Mouse (Mus musculus): ENCODE results near the gene Fut7. TPM values are rescaled to one million over a fixed set of nuclear protein-coding genes. Genes with fewer than 3 reads are reported as not detected.

Fut7 gene
- 0.38 and 0.46 TPM in 2 replicates for polyA plus RNA-seq (2012; rRNA removed)

GRCm38 (mm10) chr2:25422587-25423410 is at the start of gene Fut7:
Gene Fut7 (plus strand): TSS chr2:25423267.

GRCm38 (mm10) chr2:25395721-25396596 is 27.1 kb upstream of the Fut7 start, which contains the start of gene Entpd2:
Gene Entpd2 (plus strand): TSS chr2:25395874.

GRCm38 (mm10) chr2:25399051-25399450 is 24.0 kb upstream of the Fut7 start, which contains the start of gene Npdc1:
Gene Npdc1 (plus strand): TSS chr2:25399351.

GRCm38 (mm10) chr2:25428442-25429236 is 5.6 kb downstream of the Fut7 start, which contains the start of gene Abca2:
Gene Abca2 (plus strand): TSS chr2:25428703.

GRCm38 (mm10) chr2:25456205-25456953 is 33.3 kb downstream of the Fut7 start, which contains the start of gene Clic3:
Gene Clic3 (plus strand): TSS chr2:25456838.

GRCm38 (mm10) chr2:25460551-25461309 is 37.7 kb downstream of the Fut7 start, which contains the start of gene Paxx:
Gene Paxx (minus strand): TSS chr2:25461094.

GRCm38 (mm10) chr2:25469969-25470368 is 46.9 kb downstream of the Fut7 start, which contains the start of gene Ptgds:
Gene Ptgds (minus strand): TSS chr2:25470046.

Other genes with a start within 250 kb of the Fut7 start
- 16.0 and 20.1 TPM in 2 replicates for gene Nrarp, start 242.5 kb upstream of the Fut7 start, polyA plus RNA-seq (2012; rRNA removed)
- 91.7 and 92.6 TPM in 2 replicates for gene Tor4a, start 226.4 kb upstream of the Fut7 start, polyA plus RNA-seq (2012; rRNA removed)
- gene Nelfb, start 211.8 kb upstream of the Fut7 start, polyA plus RNA-seq (2012; rRNA removed) = 54.5 and 59.1 TPM in 2 replicates
- gene Stpg3, start 208.6 kb upstream of the Fut7 start, polyA plus RNA-seq (2012; rRNA removed) = not detected in 2 replicates
- 0.18 and 0.40 TPM in 2 replicates for gene Fam166a, start 204.5 kb upstream of the Fut7 start, polyA plus RNA-seq (2012; rRNA removed)
- 582 and 710 TPM in 2 replicates for gene Tubb4b, start 198.6 kb upstream of the Fut7 start, polyA plus RNA-seq (2012; rRNA removed)
- gene Slc34a3, start 188.9 kb upstream of the Fut7 start, polyA plus RNA-seq (2012; rRNA removed) = not detected in 2 replicates
- 0.10 TPM in 1 of 2 replicates, not detected in the other for gene Rnf224, start 186.5 kb upstream of the Fut7 start, polyA plus RNA-seq (2012; rRNA removed)
- 27.2 and 28.5 TPM in 2 replicates for gene Rnf208, start 181.0 kb upstream of the Fut7 start, polyA plus RNA-seq (2012; rRNA removed)
- 1.6 and 1.7 TPM in 2 replicates for gene Cysrt1, start 180.8 kb upstream of the Fut7 start, polyA plus RNA-seq (2012; rRNA removed)
- gene AL732309.1, start 176.4 kb upstream of the Fut7 start, polyA plus RNA-seq (2012; rRNA removed) = 31.6 and 35.4 TPM in 2 replicates
- gene Tmem203, start 167.8 kb upstream of the Fut7 start, polyA plus RNA-seq (2012; rRNA removed) = 85.0 and 109 TPM in 2 replicates
- 30.9 and 32.4 TPM in 2 replicates for gene Tprn, start 160.6 kb upstream of the Fut7 start, polyA plus RNA-seq (2012; rRNA removed)
- gene Ssna1, start 150.8 kb upstream of the Fut7 start, polyA plus RNA-seq (2012; rRNA removed) = 85.4 and 91.9 TPM in 2 replicates
- gene Anapc2, start 150.8 kb upstream of the Fut7 start, polyA plus RNA-seq (2012; rRNA removed) = 112 and 124 TPM in 2 replicates
- 0.51 and 0.55 TPM in 2 replicates for gene Tmem210, start 135.1 kb upstream of the Fut7 start, polyA plus RNA-seq (2012; rRNA removed)
- 37.9 and 39.1 TPM in 2 replicates for gene Lrrc26, start 133.4 kb upstream of the Fut7 start, polyA plus RNA-seq (2012; rRNA removed)
- gene Grin1, start 104.1 kb upstream of the Fut7 start, polyA plus RNA-seq (2012; rRNA removed) = 1.1 and 1.7 TPM in 2 replicates
- 9.7 and 12.0 TPM in 2 replicates for gene Man1b1, start 90.9 kb upstream of the Fut7 start, polyA plus RNA-seq (2012; rRNA removed)
- 50.5 and 59.0 TPM in 2 replicates for gene Dpp7, start 66.9 kb upstream of the Fut7 start, polyA plus RNA-seq (2012; rRNA removed)
- 59.3 and 63.2 TPM in 2 replicates for gene Uap1l1, start 57.6 kb upstream of the Fut7 start, polyA plus RNA-seq (2012; rRNA removed)
- gene Sapcd2, start 50.9 kb upstream of the Fut7 start, polyA plus RNA-seq (2012; rRNA removed) = 16.5 and 18.1 TPM in 2 replicates
- gene Entpd2, start 27.4 kb upstream of the Fut7 start, polyA plus RNA-seq (2012; rRNA removed) = 33.0 and 33.1 TPM in 2 replicates
- 300 and 413 TPM in 2 replicates for gene Npdc1, start 23.9 kb upstream of the Fut7 start, polyA plus RNA-seq (2012; rRNA removed)
- 54.2 and 56.6 TPM in 2 replicates for gene Abca2, start 5.4 kb downstream of the Fut7 start, polyA plus RNA-seq (2012; rRNA removed)
- 36.3 and 57.3 TPM in 2 replicates for gene Clic3, start 33.6 kb downstream of the Fut7 start, polyA plus RNA-seq (2012; rRNA removed)
- gene Paxx, start 37.8 kb downstream of the Fut7 start, polyA plus RNA-seq (2012; rRNA removed) = 87.0 and 99.6 TPM in 2 replicates
- 17.0 and 20.7 TPM in 2 replicates for gene Ptgds, start 46.8 kb downstream of the Fut7 start, polyA plus RNA-seq (2012; rRNA removed)
- gene Lcn12, start 70.6 kb downstream of the Fut7 start, polyA plus RNA-seq (2012; rRNA removed) = not detected in 2 replicates
- 24.5 and 26.0 TPM in 2 replicates for gene Fbxw5, start 77.5 kb downstream of the Fut7 start, polyA plus RNA-seq (2012; rRNA removed)
- gene C8g, start 78.5 kb downstream of the Fut7 start, polyA plus RNA-seq (2012; rRNA removed) = 5.0 TPM in 2 replicates
- 19.3 and 21.8 TPM in 2 replicates for gene Traf2, start 123.7 kb downstream of the Fut7 start, polyA plus RNA-seq (2012; rRNA removed)
- 124 and 162 TPM in 2 replicates for gene Edf1, start 134.6 kb downstream of the Fut7 start, polyA plus RNA-seq (2012; rRNA removed)
- gene Mamdc4, start 151.6 kb downstream of the Fut7 start, polyA plus RNA-seq (2012; rRNA removed) = 20.7 and 30.4 TPM in 2 replicates
- gene Phpt1, start 152.0 kb downstream of the Fut7 start, polyA plus RNA-seq (2012; rRNA removed) = 73.9 and 105 TPM in 2 replicates
- 8.4 and 10.4 TPM in 2 replicates for gene Ajm1, start 158.5 kb downstream of the Fut7 start, polyA plus RNA-seq (2012; rRNA removed)
- 123 and 169 TPM in 2 replicates for gene Rabl6, start 185.3 kb downstream of the Fut7 start, polyA plus RNA-seq (2012; rRNA removed)
- not detected in 2 replicates for gene Ccdc183, start 194.4 kb downstream of the Fut7 start, polyA plus RNA-seq (2012; rRNA removed)
- gene Tmem141, start 198.7 kb downstream of the Fut7 start, polyA plus RNA-seq (2012; rRNA removed) = 22.5 and 36.2 TPM in 2 replicates
- 1.2 and 1.8 TPM in 2 replicates for gene Fcna, start 204.8 kb downstream of the Fut7 start, polyA plus RNA-seq (2012; rRNA removed)
- not detected in 2 replicates for gene Lcn8, start 229.9 kb downstream of the Fut7 start, polyA plus RNA-seq (2012; rRNA removed)
- not detected in 2 replicates for gene Lcn5, start 234.7 kb downstream of the Fut7 start, polyA plus RNA-seq (2012; rRNA removed)

Data from ovary, adult 2 months (tissue).